Mouse (Mus musculus) central nervous system, embryonic 14 days (tissue): ENCODE data around the gene Klhl11. TPM values are rescaled to one million over a fixed set of nuclear protein-coding genes. Genes with fewer than 3 reads are reported as not detected.

ENCODE experiments used
- polyA plus RNA-seq: library from polyadenylated mRNA; depleted of rRNA; stranded (reverse); fragments of >200 nt; gene quantifications from 2 replicates; pipeline ENCODE4 v1.2.3, GENCODE M21; 2012; rRNA removed

The Klhl11 gene
- polyA plus RNA-seq: 7.5 and 8.1 TPM in 2 replicates

GRCm38 (mm10) chr11:100472197-100472934 lies at the start of gene Klhl11:
Gene Klhl11 (minus strand): TSS chr11:100472741.

GRCm38 (mm10) chr11:100441797-100442196 lies 30.7 kb downstream of the Klhl11 start, which contains the start of the genes Nt5c3b and Klhl10:
Gene Nt5c3b (minus strand): TSS chr11:100441808.
Gene Klhl10 (plus strand): TSS chr11:100441917.

GRCm38 (mm10) chr11:100414914-100415822 lies 57.4 kb downstream of the Klhl11 start, which contains the start of gene Fkbp10:
Gene Fkbp10 (plus strand): TSS chr11:100415697.

GRCm38 (mm10) chr11:100414021-100414913 lies 58.3 kb downstream of the Klhl11 start, which contains the start of gene P3h4:
Gene P3h4 (minus strand): TSS chr11:100414836.

Other genes starting within 250 kb of the Klhl11 start
- not detected in 2 replicates for gene Krt16, start 223.8 kb downstream of the Klhl11 start, polyA plus RNA-seq
- gene Krt17, start 211.7 kb downstream of the Klhl11 start, polyA plus RNA-seq: 0.59 and 8.2 TPM in 2 replicates
- gene Krt42, start 202.9 kb downstream of the Klhl11 start, polyA plus RNA-seq: not detected in 2 replicates
- 320 and 367 TPM in 2 replicates for gene Eif1, start 152.9 kb downstream of the Klhl11 start, polyA plus RNA-seq
- gene Gast, start 138.3 kb downstream of the Klhl11 start, polyA plus RNA-seq: 0.26 and 0.29 TPM in 2 replicates
- gene Hap1, start 116.6 kb downstream of the Klhl11 start, polyA plus RNA-seq: 183 and 184 TPM in 2 replicates
- gene Jup, start 75.0 kb downstream of the Klhl11 start, polyA plus RNA-seq: 57.1 and 75.3 TPM in 2 replicates
- gene P3h4, start 57.9 kb downstream of the Klhl11 start, polyA plus RNA-seq: 18.9 and 36.6 TPM in 2 replicates
- 29.8 and 75.3 TPM in 2 replicates for gene Fkbp10, start 57.0 kb downstream of the Klhl11 start, polyA plus RNA-seq
- gene Nt5c3b, start 30.9 kb downstream of the Klhl11 start, polyA plus RNA-seq: 113 and 117 TPM in 2 replicates
- gene Klhl10, start 30.8 kb downstream of the Klhl11 start, polyA plus RNA-seq: 1.5 TPM in 2 replicates
- gene Acly, start 55.3 kb upstream of the Klhl11 start, polyA plus RNA-seq: 182 and 207 TPM in 2 replicates
- gene Ttc25, start 72.9 kb upstream of the Klhl11 start, polyA plus RNA-seq: 1.6 and 1.7 TPM in 2 replicates
- gene Cnp, start 102.2 kb upstream of the Klhl11 start, polyA plus RNA-seq: 15.2 and 19.3 TPM in 2 replicates
- gene Nkiras2, start 146.5 kb upstream of the Klhl11 start, polyA plus RNA-seq: 93.5 and 98.6 TPM in 2 replicates
- 241 and 259 TPM in 2 replicates for gene Dnajc7, start 147.4 kb upstream of the Klhl11 start, polyA plus RNA-seq
- gene Zfp385c, start 219.7 kb upstream of the Klhl11 start, polyA plus RNA-seq: 0.26 and 2.1 TPM in 2 replicates
- 3.3 and 3.5 TPM in 2 replicates for gene Dhx58, start 231.5 kb upstream of the Klhl11 start, polyA plus RNA-seq
- gene Kat2a, start 239.7 kb upstream of the Klhl11 start, polyA plus RNA-seq: 62.1 and 66.2 TPM in 2 replicates
- gene Hspb9, start 241.1 kb upstream of the Klhl11 start, polyA plus RNA-seq: not detected in 2 replicates